Mouse (Mus musculus): ENCODE data around the gene Coa7. TPM values are rescaled to one million over a fixed set of nuclear protein-coding genes. Genes with fewer than 3 reads are reported as not detected.

The Coa7 gene
- polyA plus RNA-seq, 1 experiment from 2014 or later, result 48.0 TPM

- no peak for ATAC-seq (replicated peaks; ENCODE audit: insufficient number of reproducible peaks, insufficient read depth, low FRiP score, low read depth)
- Histone ChIP-seq H3K4me1 (replicated peaks) (peaks cover 26% of the 10 kb centered on the region), H3K4me3 (no peak overlapping the region), H3K27me3 (peaks cover 18% of the 10 kb centered on the region), H3K9ac (no peak overlapping the region), H3K9me3 (replicated peaks) (no peaks in the 10 kb centered on the region), H3K4me2 (peak overlapping the region; percentile 73), H3K27ac (peak overlapping the region; percentile 92), H3K36me3 (no peaks in the 10 kb centered on the region)
- 34% methylated on average over 4 of the region's 4 CpGs for WGBS
Measured at GRCm38 (mm10) chr4:108387106-108387505, 59.2 kb downstream of the Coa7 start.

DNA sequence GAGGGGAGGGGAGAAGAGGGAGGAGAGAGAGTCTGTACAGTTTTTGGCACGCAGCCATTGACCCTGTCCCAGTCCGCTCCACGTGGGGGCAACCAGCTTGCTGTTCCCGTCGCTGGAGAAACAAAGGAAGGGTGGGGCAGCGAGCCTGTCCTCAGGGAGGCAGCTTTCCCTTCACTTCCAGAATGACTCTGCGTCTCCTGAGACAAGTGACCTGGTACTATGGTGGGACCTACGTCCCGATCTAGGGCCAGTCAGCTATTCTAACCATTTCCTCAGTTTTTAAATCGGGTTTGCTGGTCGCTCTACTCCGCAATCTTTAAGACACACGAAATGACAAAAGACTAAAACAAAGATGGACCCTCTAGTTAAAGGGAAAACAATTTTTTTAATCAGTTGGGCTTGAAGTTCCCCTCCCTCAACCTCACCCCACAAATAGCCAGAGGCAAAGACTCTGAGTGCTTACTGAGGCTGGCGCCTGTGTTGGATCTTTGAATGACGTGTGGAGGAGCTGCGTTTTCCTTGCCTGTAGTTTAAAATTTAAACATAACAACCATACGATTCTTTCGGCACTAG is 59.8 kb downstream of the Coa7 start:
- H3K4me2 ChIP-seq, result peak overlapping the region; percentile 73
- no peaks in the 10 kb centered on the region for H3K9me3 ChIP-seq (replicated peaks)
- peaks cover 26% of the 10 kb centered on the region for H3K4me1 ChIP-seq (replicated peaks)
- 3% methylated on average over 18 of the region's 18 CpGs for WGBS
- H3K27me3 ChIP-seq, result peaks cover 12% of the 10 kb centered on the region
- ATAC-seq (replicated peaks; ENCODE audit: insufficient number of reproducible peaks, insufficient read depth, low FRiP score, low read depth), result peak; percentile 85
- H3K9ac ChIP-seq, result peak overlapping the region; percentile 61
- H3K4me3 ChIP-seq, result peak overlapping the region; percentile 48
- peak overlapping the region; percentile 92 for H3K27ac ChIP-seq
- H3K36me3 ChIP-seq, result no peaks in the 10 kb centered on the region

GRCm38 (mm10) chr4:108388741-108389140 is 60.8 kb downstream of the Coa7 start:
- 86% methylated on average over 3 of the region's 3 CpGs for WGBS
- Histone ChIP-seq H3K27ac (peak overlapping the region; percentile 92), H3K4me3 (no peak overlapping the region), H3K27me3 (peaks cover 5% of the 10 kb centered on the region), H3K4me1 (replicated peaks) (peaks cover 18% of the 10 kb centered on the region), H3K9me3 (replicated peaks) (no peaks in the 10 kb centered on the region), H3K36me3 (no peaks in the 10 kb centered on the region), H3K9ac (no peak overlapping the region), H3K4me2 (no peak overlapping the region)
- ATAC-seq (replicated peaks; ENCODE audit: insufficient number of reproducible peaks, insufficient read depth, low FRiP score, low read depth), result no peak

- no peak overlapping the region for H3K27ac ChIP-seq
- 64% methylated on average over 5 of the region's 5 CpGs for WGBS
- H3K9me3 ChIP-seq (replicated peaks), result no peaks in the 10 kb centered on the region
Measured at GRCm38 (mm10) chr4:108391124-108391523, 63.2 kb downstream of the Coa7 start.

More at GRCm38 (mm10) chr4:108391124-108391523, 63.2 kb downstream of the Coa7 start:
- H3K36me3 ChIP-seq, result no peaks in the 10 kb centered on the region
- H3K9ac ChIP-seq, result no peak overlapping the region
- H3K27me3 ChIP-seq, result no peaks in the 10 kb centered on the region
- no peak overlapping the region for H3K4me2 ChIP-seq
- H3K4me1 ChIP-seq (replicated peaks), result peaks cover 18% of the 10 kb centered on the region
- no peak overlapping the region for H3K4me3 ChIP-seq
- no peak for ATAC-seq (replicated peaks; ENCODE audit: insufficient number of reproducible peaks, insufficient read depth, low FRiP score, low read depth)

Other genes starting within 250 kb of the Coa7 start
- 0.26 and 0.51 TPM in 2 replicates for gene Podn, start 231.7 kb upstream of the Coa7 start, polyA plus RNA-seq (2015; fragmentation: Nextera tagmentation; extraction: Ambion mirVana)
- gene Scp2, start 183.1 kb upstream of the Coa7 start, polyA plus RNA-seq (2015; fragmentation: Nextera tagmentation; extraction: Ambion mirVana), result 171 and 190 TPM in 2 replicates
- 19.9 and 27.2 TPM in 2 replicates for gene Echdc2, start 162.7 kb upstream of the Coa7 start, polyA plus RNA-seq (2015; fragmentation: Nextera tagmentation; extraction: Ambion mirVana)
- 0.08 TPM in 1 of 2 replicates, not detected in the other for gene Zyg11a, start 110.1 kb upstream of the Coa7 start, polyA plus RNA-seq (2015; fragmentation: Nextera tagmentation; extraction: Ambion mirVana)
- 6.7 and 8.3 TPM in 2 replicates for gene Zyg11b, start 27.0 kb upstream of the Coa7 start, polyA plus RNA-seq (2015; fragmentation: Nextera tagmentation; extraction: Ambion mirVana)
- 1.2 and 1.3 TPM in 2 replicates for gene Shisal2a, start 55.2 kb downstream of the Coa7 start, polyA plus RNA-seq (2015; fragmentation: Nextera tagmentation; extraction: Ambion mirVana)
- 60.4 and 60.6 TPM in 2 replicates for gene Gpx7, start 78.8 kb downstream of the Coa7 start, polyA plus RNA-seq (2015; fragmentation: Nextera tagmentation; extraction: Ambion mirVana)
- 38.0 and 43.5 TPM in 2 replicates for gene Tut4, start 131.3 kb downstream of the Coa7 start, polyA plus RNA-seq (2015; fragmentation: Nextera tagmentation; extraction: Ambion mirVana)